Mouse (Mus musculus) adrenal gland, postnatal 14 days (tissue): ENCODE data around the gene Rin2. TPM values are rescaled to one million over a fixed set of nuclear protein-coding genes. Genes with fewer than 3 reads are reported as not detected.

Experiments used
- DNase-seq: peaks from one replicate; pipeline ENCODE4 v3.0.0; 2021; ENCODE audit warnings: mixed read lengths
- long read RNA-seq, 2 experiments: library from polyadenylated mRNA; stranded (forward); transcript quantifications; one replicate each; pipeline ENCODE4 v2.0.0; 2021
- total RNA-seq: library from RNA; stranded (reverse); gene quantifications from 2 replicates; pipeline ENCODE4 v1.2.3, GENCODE M21; 2021

Rin2 gene
- 21.8 and 32.4 TPM in 2 replicates for total RNA-seq
- long read RNA-seq, experiment 1, partial matches to known transcripts: 4 of 19 reads
- long read RNA-seq, experiment 1, other reads (novel, unspliced or antisense): 15 of 19 reads
- long read RNA-seq, experiment 2, partial matches to known transcripts: 13 of 19 reads
- long read RNA-seq, experiment 2, other reads (novel, unspliced or antisense): 6 of 19 reads

- peak; percentile 79 for DNase-seq
Measured at GRCm38 (mm10) chr2:145675142-145675755, at the start of gene Rin2. TSS of gene Rin2 (plus strand) at chr2:145675215.

DNA sequence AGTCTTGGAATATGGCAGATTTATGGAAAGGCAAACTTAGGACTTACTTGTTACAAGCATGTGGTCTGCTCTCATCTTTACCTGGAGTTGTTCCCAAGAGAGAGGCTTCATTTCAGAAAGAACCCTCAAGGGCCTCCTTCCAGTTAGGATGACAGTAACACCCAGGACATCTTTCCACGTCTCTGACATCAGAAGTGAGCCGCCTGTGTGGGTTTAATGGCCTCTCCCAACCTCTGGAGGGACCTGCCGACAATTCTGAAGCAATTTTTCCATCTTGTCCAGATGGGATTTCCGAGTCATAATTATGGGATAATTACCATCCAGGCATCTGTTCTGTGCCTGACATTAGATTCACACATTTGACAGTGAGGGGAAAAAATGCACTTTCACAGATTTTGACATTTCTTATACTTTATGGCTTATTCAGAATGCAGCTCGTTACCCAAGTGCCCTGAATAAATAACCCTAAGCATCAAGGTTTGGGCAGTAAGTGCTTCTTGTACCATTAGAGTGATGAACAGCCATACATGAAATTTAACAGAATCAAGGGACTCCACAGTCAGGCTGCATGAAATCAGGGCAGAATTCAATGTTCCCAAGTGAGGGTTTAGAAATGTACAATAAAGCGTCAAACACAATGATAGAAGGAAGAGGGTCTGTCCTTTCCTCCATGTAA, 43.8 kb upstream of the Rin2 start:
- no peak for DNase-seq

GRCm38 (mm10) chr2:145631799-145632174, 43.2 kb upstream of the Rin2 start:
- no peak for DNase-seq

DNA sequence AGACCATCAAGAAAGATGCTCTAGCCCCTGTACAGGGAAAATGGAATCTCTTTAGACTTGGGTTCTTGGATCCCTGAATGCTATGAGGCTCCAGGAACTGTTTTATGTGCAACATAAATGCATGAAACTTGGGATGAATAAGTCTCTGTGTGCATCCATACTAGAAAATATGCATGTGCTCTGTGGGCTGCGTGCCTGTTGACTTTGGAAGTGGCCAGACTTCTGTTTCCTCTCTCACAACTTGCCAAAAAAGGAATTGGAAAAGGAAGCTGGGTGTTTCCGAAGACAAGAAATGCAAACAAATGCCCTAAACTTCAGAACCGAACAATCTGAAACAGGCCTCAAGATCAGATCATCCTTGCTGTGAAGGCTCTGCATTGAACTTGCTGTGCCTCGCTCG, 41.2 kb upstream of the Rin2 start:
- no peak for DNase-seq

GRCm38 (mm10) chr2:145640255-145640984, 34.6 kb upstream of the Rin2 start:
- DNase-seq: no peak

GRCm38 (mm10) chr2:145655373-145655960, 19.5 kb upstream of the Rin2 start:
- no peak for DNase-seq

DNA sequence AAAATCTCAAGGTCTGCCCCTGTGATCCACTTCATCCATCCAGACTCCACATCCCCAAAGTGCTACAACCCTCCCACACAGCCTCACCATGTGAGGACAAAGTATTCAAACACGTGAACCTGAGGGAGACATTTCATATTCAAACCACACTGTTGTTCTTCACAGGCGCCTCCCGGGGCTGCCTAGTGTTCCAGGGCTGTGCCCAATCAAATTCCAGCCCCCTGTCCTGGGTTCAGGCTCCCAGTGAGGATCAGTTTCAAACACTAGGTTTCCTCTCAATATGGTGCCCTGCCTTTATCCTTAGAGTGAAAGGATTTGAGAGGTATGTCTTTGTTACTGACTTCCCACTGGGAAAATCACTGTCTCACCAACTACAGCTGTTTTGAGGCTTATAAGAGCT, 18.9 kb upstream of the Rin2 start:
- no peak for DNase-seq

DNA sequence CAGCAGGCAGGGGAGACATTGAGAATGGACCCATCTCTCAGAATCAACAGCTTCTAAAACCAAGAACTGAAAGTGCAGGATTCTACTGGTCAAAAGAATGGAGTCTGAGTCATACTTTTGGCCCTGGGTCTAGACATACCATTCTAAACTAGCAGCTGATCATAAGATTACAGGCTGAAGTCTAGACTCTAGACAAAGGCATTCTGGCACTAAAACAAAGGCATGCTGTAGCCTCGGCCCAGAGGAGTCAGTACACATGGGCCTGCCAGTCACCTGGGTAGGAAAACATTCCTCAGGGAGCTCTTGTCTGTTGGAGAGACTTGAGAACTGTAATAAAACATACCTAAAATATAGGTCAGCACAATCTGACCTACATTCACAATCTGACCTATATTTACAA, 18.3 kb upstream of the Rin2 start:
- DNase-seq: no peak

- no peak for DNase-seq
Measured at GRCm38 (mm10) chr2:145661242-145661641, 13.8 kb upstream of the Rin2 start.

GRCm38 (mm10) chr2:145663899-145664298, 11.1 kb upstream of the Rin2 start:
- DNase-seq: no peak

- DNase-seq: no peak
Measured at GRCm38 (mm10) chr2:145664311-145664710, 10.7 kb upstream of the Rin2 start.

GRCm38 (mm10) chr2:145668135-145668534, 6.9 kb upstream of the Rin2 start:
- no peak for DNase-seq

DNA sequence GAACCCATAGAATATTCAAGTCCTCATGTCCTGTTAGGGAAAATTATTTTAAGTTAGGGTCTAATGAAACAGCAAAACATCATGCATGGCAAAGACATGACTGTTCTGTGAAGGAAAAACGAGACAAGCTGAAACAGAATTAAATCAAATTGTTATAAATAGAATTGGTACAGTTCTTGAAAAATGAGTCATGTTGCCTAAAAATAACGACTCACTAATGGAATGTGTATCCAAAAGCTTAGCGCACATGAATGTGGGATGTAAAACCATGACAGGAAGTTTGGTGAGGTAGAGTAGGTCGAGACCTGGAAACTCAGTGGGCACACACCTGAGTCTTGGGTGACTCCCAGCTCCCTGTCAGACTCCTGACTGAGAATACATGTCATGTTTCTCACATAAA, 4.9 kb upstream of the Rin2 start:
- no peak for DNase-seq

- DNase-seq: no peak
Measured at GRCm38 (mm10) chr2:145674496-145675141, 396 bp upstream of the Rin2 start.

DNA sequence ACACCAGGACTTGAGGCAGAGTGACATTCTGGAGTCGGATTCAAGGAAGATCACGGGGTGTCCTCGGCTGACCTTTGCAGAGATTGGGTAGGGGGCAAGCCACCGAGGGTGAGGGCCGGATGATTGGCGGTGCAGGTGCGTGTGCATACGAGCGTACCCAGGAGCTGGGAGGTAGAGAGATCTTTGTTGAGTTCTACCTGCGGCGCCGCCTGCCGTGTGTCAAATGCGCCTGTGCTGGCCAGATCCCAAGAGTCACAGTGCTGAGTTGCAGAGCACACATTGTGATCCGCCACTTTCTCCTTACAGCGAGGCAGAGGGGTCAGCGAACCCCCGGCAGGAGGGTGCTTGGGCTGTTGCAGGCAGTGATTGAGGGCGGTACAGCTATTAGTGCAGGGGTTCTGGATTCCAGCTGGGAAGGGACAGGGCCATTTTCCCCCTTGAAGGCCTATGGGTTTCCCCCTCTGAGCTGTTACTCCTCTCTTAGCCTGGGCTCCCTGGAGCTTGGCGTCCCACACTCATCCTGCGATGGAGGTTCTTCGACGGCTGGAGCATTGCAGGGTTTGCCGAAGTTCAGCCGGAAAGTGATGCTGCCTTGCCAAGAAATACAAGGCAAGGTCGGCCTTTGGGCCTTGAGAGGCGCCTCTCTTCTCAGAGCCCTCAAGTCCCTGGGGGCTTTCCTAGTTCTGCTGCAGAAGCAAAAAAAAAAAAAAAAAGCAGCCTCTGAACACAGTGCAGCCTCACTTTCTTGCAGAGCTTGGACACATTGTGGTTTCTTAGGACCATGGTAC, 935 bp downstream of the Rin2 start:
- DNase-seq: peak; percentile 73

DNA sequence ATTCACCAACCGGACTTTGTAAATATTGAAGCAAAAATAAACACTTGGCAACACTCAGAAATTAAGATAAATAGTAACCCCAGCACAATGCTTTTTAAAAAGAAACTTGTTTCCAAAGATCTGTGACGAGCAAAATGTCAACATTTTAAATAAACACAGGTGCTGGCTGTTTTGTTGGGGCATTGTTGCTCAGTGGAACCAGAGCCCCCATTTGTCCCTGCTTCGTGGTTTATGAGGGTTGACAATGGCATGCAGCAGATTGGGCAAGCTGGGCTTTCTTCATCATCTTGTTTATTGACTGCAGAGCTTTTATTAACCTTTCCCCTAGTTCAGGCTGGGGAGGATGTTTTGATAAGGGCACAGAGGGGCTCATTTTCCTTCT, 1.5 kb downstream of the Rin2 start:
- no peak for DNase-seq

DNA sequence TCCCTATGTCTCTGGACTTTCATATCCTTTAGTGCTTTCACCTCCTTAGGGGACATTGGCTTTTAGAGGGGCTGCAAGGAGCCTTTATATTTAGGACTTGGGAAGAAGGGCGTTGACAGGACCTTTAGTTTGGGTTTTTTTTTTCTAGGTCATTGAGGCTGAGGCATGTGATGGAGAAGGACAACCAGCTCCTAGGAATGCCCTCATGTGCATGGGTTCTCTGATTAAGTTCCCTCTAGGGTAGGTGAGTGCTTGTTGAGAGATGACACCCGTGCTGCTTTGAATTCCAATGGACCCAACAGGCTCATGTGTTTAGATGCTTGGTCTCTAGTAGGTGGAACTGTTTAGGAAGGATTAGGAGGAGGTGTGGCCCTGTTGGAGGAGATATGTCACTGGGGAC, 1.9 kb downstream of the Rin2 start:
- no peak for DNase-seq

- DNase-seq: no peak
Measured at GRCm38 (mm10) chr2:145680141-145680540, 5.1 kb downstream of the Rin2 start.

- no peak for DNase-seq
Measured at GRCm38 (mm10) chr2:145680762-145681161, 5.7 kb downstream of the Rin2 start.

GRCm38 (mm10) chr2:145681626-145682025, 6.6 kb downstream of the Rin2 start:
- DNase-seq: no peak

- no peak for DNase-seq
Measured at GRCm38 (mm10) chr2:145682924-145683323, 7.9 kb downstream of the Rin2 start.
